Mouse (Mus musculus) embryonic facial prominence, embryonic 11.5 days (tissue): ENCODE results near the gene Pcnx3. TPM values are rescaled to one million over a fixed set of nuclear protein-coding genes. Genes with fewer than 3 reads are reported as not detected.

Source experiments
- ATAC-seq: fragments of 200-750 bp; cut with Nextera tagmentation; replicated peaks from 2 replicates; pipeline ENCODE4 v1.8.0; 2017; ENCODE audit warnings: low read depth; ENCODE audit not compliant: insufficient number of reproducible peaks, low FRiP score, low TSS enrichment
- DNase-seq: peaks from one replicate; pipeline ENCODE4 v3.0.0-alpha.2; 2015; ENCODE audit warnings: low spot score
- H3K27ac ChIP-seq: fragments of 300-500 bp; sonication (generic); replicated peaks from 2 replicates; pipeline ENCODE4 v1.5.1; 2014; ENCODE audit warnings: mild to moderate bottlenecking, low read depth, low read length, control low read depth
- H3K27me3 ChIP-seq: fragments of 300-500 bp; sonication (generic); 2 replicates; pipeline ENCODE4 v1.6.1; 2014; ENCODE audit warnings: mild to moderate bottlenecking, low read length, moderate library complexity, mixed read lengths; ENCODE audit not compliant: control insufficient read depth, insufficient read depth
- H3K36me3 ChIP-seq: fragments of 300-500 bp; sonication (generic); replicated peaks from 2 replicates; pipeline ENCODE4 v1.6.1; 2014; ENCODE audit warnings: low read depth, mild to moderate bottlenecking, low read length, moderate library complexity, mixed read lengths; ENCODE audit not compliant: control insufficient read depth, insufficient read depth
- H3K4me1 ChIP-seq: fragments of 300-500 bp; sonication (generic); 2 replicates; pipeline ENCODE4 v1.6.1; 2014; ENCODE audit warnings: low read length, mixed read lengths; ENCODE audit not compliant: control insufficient read depth, insufficient read depth
- H3K4me2 ChIP-seq: fragments of 300-500 bp; sonication (generic); 2 replicates; pipeline ENCODE4 v1.6.1; 2014; ENCODE audit warnings: low read depth, mild to moderate bottlenecking, control low read depth, low read length, moderate library complexity
- H3K4me3 ChIP-seq: fragments of 300-500 bp; sonication (generic); 2 replicates; pipeline ENCODE4 v1.5.1; 2014; ENCODE audit warnings: low read depth, low read length, control low read depth
- H3K9ac ChIP-seq: fragments of 300-500 bp; sonication (generic); replicated peaks from 2 replicates; pipeline ENCODE4 v1.6.1; 2014; ENCODE audit warnings: mild to moderate bottlenecking, control low read depth, low read length
- H3K9me3 ChIP-seq: fragments of 300-500 bp; sonication (generic); replicated peaks from 2 replicates; pipeline ENCODE4 v1.6.1; 2016; ENCODE audit warnings: mild to moderate bottlenecking, low read length, inconsistent platforms, mixed read lengths; ENCODE audit not compliant: control insufficient read depth
- WGBS: fragments of 180-500 bp; shearing (Covaris S2); extraction: QIAGEN DNeasy Blood & Tissue Kit; methylation state at CpG from one replicate; pipeline ENCODE4 v1.1.7; 2014; 5-methylcytosine and 5-hydroxymethylcytosine counted together
- polyA plus RNA-seq: library from polyadenylated mRNA; unstranded; fragments of >200 nt; fragmentation: Nextera tagmentation; extraction: Ambion mirVana; gene quantifications from 2 replicates; pipeline ENCODE4 v1.2.1, GENCODE M21; 2014

The Pcnx3 gene
- polyA plus RNA-seq, 1 experiment from 2014 or later, result 17.5 TPM

- peaks cover 3% of the 10 kb centered on the region for H3K36me3 ChIP-seq
- WGBS, result 95% methylated on average over 19 of the region's 19 CpGs
- no peak for ATAC-seq
- peaks cover 4% of the 10 kb centered on the region for H3K4me1 ChIP-seq
- no peak for DNase-seq
- H3K9me3 ChIP-seq, result no peaks in the 10 kb centered on the region
- no peak overlapping the region for H3K9ac ChIP-seq
- H3K4me2 ChIP-seq, result no peak overlapping the region
- no peak overlapping the region for H3K27ac ChIP-seq
- H3K27me3 ChIP-seq, result no peaks in the 10 kb centered on the region
- no peak overlapping the region for H3K4me3 ChIP-seq
Observed at GRCm38 (mm10) chr19:5685431-5685830, 3.3 kb downstream of the Pcnx3 start.

- H3K36me3 ChIP-seq, result peaks cover 3% of the 10 kb centered on the region
- ATAC-seq, result no peak
- no peak overlapping the region for H3K9ac ChIP-seq
- no peak overlapping the region for H3K4me2 ChIP-seq
- H3K27me3 ChIP-seq, result no peaks in the 10 kb centered on the region
- H3K4me3 ChIP-seq, result no peak overlapping the region
- no peak for DNase-seq
- peaks cover 2% of the 10 kb centered on the region; the same call in 1 of the 2 replicates for H3K4me1 ChIP-seq
- no peaks in the 10 kb centered on the region for H3K9me3 ChIP-seq
- no peak overlapping the region for H3K27ac ChIP-seq
- WGBS, result 91% methylated on average over 13 of the region's 13 CpGs
Observed at GRCm38 (mm10) chr19:5684985-5685384, 3.7 kb downstream of the Pcnx3 start.

GRCm38 (mm10) chr19:5684236-5684635 lies 4.5 kb downstream of the Pcnx3 start:
- no peak for DNase-seq
- Histone ChIP-seq H3K4me2 (no peak overlapping the region), H3K4me1 (peaks cover 2% of the 10 kb centered on the region; the same call in 1 of the 2 replicates), H3K9me3 (no peaks in the 10 kb centered on the region), H3K27me3 (no peaks in the 10 kb centered on the region), H3K9ac (no peak overlapping the region), H3K27ac (no peak overlapping the region), H3K36me3 (peaks cover 3% of the 10 kb centered on the region), H3K4me3 (no peak overlapping the region)
- no peak for ATAC-seq
- WGBS, result 91% methylated on average over 12 of the region's 12 CpGs

GRCm38 (mm10) chr19:5680432-5680831 lies 8.3 kb downstream of the Pcnx3 start:
- Histone ChIP-seq H3K27ac (no peak overlapping the region), H3K9ac (no peak overlapping the region), H3K36me3 (peaks cover 17% of the 10 kb centered on the region), H3K9me3 (no peaks in the 10 kb centered on the region), H3K4me1 (no peaks in the 10 kb centered on the region), H3K4me3 (no peak overlapping the region), H3K4me2 (no peak overlapping the region), H3K27me3 (no peaks in the 10 kb centered on the region)
- DNase-seq (no peak), ATAC-seq (no peak)
- 95% methylated on average over 4 of the region's 4 CpGs for WGBS

GRCm38 (mm10) chr19:5668372-5668771 lies 20.3 kb downstream of the Pcnx3 start:
- WGBS, result 88% methylated on average over 4 of the region's 4 CpGs
- Histone ChIP-seq H3K4me2 (no peak overlapping the region), H3K9me3 (no peaks in the 10 kb centered on the region), H3K4me3 (no peak overlapping the region), H3K27ac (no peak overlapping the region), H3K27me3 (no peaks in the 10 kb centered on the region), H3K4me1 (no peaks in the 10 kb centered on the region), H3K36me3 (peaks cover 9% of the 10 kb centered on the region), H3K9ac (no peak overlapping the region)
- no peak for ATAC-seq
- DNase-seq, result no peak

- Histone ChIP-seq H3K9ac (no peak overlapping the region), H3K36me3 (peaks cover under 1% of the 10 kb centered on the region), H3K27ac (no peak overlapping the region), H3K4me1 (peaks cover 5% of the 10 kb centered on the region), H3K4me2 (no peak overlapping the region), H3K9me3 (no peaks in the 10 kb centered on the region), H3K27me3 (no peaks in the 10 kb centered on the region), H3K4me3 (no peak overlapping the region)
- 95% methylated on average over 18 of the region's 18 CpGs for WGBS
- DNase-seq, result no peak
- no peak for ATAC-seq
Observed at GRCm38 (mm10) chr19:5666386-5666785, 22.3 kb downstream of the Pcnx3 start.

- H3K27me3 ChIP-seq, result no peaks in the 10 kb centered on the region
- no peaks in the 10 kb centered on the region; the same call in 1 of the 2 replicates for H3K36me3 ChIP-seq
- no peaks in the 10 kb centered on the region for H3K9me3 ChIP-seq
- H3K4me2 ChIP-seq, result no peak overlapping the region
- H3K4me3 ChIP-seq, result no peak overlapping the region
- ATAC-seq (no peak), DNase-seq (no peak)
- H3K27ac ChIP-seq, result no peak overlapping the region
- H3K4me1 ChIP-seq, result peaks cover 5% of the 10 kb centered on the region
- WGBS, result 86% methylated on average over 15 of the region's 15 CpGs
- H3K9ac ChIP-seq, result no peak overlapping the region
Observed at GRCm38 (mm10) chr19:5665465-5665864, 23.2 kb downstream of the Pcnx3 start.

GRCm38 (mm10) chr19:5664669-5665257 lies 23.9 kb downstream of the Pcnx3 start:
- no peak overlapping the region for H3K4me3 ChIP-seq
- H3K9me3 ChIP-seq, result no peaks in the 10 kb centered on the region
- H3K9ac ChIP-seq, result no peak overlapping the region
- H3K27ac ChIP-seq, result no peak overlapping the region
- ATAC-seq, result no peak
- DNase-seq, result no peak
- no peaks in the 10 kb centered on the region for H3K27me3 ChIP-seq
- no peaks in the 10 kb centered on the region; the same call in 1 of the 2 replicates for H3K36me3 ChIP-seq
- 93% methylated on average over 10 of the region's 10 CpGs for WGBS
- peaks cover 5% of the 10 kb centered on the region for H3K4me1 ChIP-seq
- no peak overlapping the region for H3K4me2 ChIP-seq
